Mouse (Mus musculus): ENCODE data around the gene Nosip. TPM values are rescaled to one million over a fixed set of nuclear protein-coding genes. Genes with fewer than 3 reads are reported as not detected.

The Nosip gene
- polyA plus RNA-seq, 1 experiment from 2014 or later: 60.9 TPM

GRCm38 (mm10) chr7:45075405-45075804 is 13.2 kb downstream of the Nosip start:
- no peak for ATAC-seq (replicated peaks; ENCODE audit: low FRiP score)
- H3K4me2 ChIP-seq: no peak overlapping the region
- H3K27me3 ChIP-seq (replicated peaks; ENCODE audit: control insufficient read depth, insufficient read depth, low read length): no peaks in the 10 kb centered on the region
- WGBS: 70% methylated on average over 4 of the region's 4 CpGs
- H3K36me3 ChIP-seq (ENCODE audit: control insufficient read depth, insufficient read depth, low read length): peaks cover 25% of the 10 kb centered on the region
- no peak overlapping the region for H3K4me3 ChIP-seq (ENCODE audit: low read depth, low read length)
- H3K9ac ChIP-seq (ENCODE audit: low read depth, low read length): no peak overlapping the region
- peaks cover 12% of the 10 kb centered on the region; the same call in 1 of the 2 replicates for H3K4me1 ChIP-seq (replicated peaks; ENCODE audit: control insufficient read depth, insufficient read depth, low read length)
- no peaks in the 10 kb centered on the region for H3K9me3 ChIP-seq (ENCODE audit: control insufficient read depth, low read length)
- H3K27ac ChIP-seq (ENCODE audit: low read depth, low read length): no peak overlapping the region
- no peak for DNase-seq (ENCODE audit: low spot score)

DNA sequence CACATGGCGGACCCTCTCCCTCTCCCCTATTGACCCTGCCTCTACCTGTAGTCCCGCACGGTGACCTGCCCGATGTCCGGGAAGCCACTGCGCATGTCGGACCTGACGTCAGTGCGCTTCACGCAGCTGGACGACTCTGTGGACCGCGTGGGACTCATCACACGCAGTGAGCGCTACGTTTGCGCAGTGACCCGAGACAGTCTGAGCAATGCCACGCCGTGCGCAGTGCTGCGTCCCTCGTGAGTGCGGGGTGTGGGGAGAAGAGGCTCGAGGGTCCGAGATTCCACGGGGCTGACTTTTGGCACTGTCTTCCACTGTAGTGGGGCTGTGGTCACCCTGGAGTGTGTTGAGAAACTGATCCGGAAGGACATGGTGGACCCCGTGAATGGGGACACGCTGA is 14.3 kb downstream of the Nosip start:
- no peak for ATAC-seq (replicated peaks; ENCODE audit: low FRiP score)

DNA sequence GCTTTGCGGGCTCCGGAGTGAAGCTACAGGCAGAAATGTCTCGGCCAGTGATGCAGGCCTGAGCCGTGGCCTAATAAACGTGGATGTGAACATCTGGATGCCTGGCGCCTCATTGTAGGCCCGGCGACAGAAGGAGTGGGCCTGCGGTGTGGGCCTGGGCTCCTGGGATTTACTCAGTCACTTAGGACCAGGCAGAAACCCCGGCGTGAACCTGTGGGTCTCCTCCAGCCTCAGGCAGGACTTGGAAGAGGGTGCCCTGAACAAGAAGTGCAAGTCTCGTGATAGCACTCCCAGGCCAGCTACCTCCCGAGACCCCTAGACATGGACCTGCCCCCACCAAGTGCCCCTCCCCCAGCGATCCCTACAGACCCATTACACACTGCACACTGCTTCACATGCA is 15.1 kb downstream of the Nosip start:
- Histone ChIP-seq H3K4me1 (replicated peaks; ENCODE audit: control insufficient read depth, insufficient read depth, low read length) (peaks cover 12% of the 10 kb centered on the region; the same call in 1 of the 2 replicates), H3K27ac (ENCODE audit: low read depth, low read length) (no peak overlapping the region), H3K4me3 (ENCODE audit: low read depth, low read length) (no peak overlapping the region), H3K9me3 (ENCODE audit: control insufficient read depth, low read length) (no peaks in the 10 kb centered on the region), H3K27me3 (replicated peaks; ENCODE audit: control insufficient read depth, insufficient read depth, low read length) (no peaks in the 10 kb centered on the region), H3K36me3 (ENCODE audit: control insufficient read depth, insufficient read depth, low read length) (peaks cover 25% of the 10 kb centered on the region), H3K9ac (ENCODE audit: low read depth, low read length) (no peak overlapping the region), H3K4me2 (no peak overlapping the region)
- ATAC-seq (replicated peaks; ENCODE audit: low FRiP score) (no peak), DNase-seq (ENCODE audit: low spot score) (no peak)
- 88% methylated on average over 14 of the region's 14 CpGs for WGBS

More for the DNA sequence above, 14.3 kb downstream of the Nosip start:
- no peaks in the 10 kb centered on the region for H3K27me3 ChIP-seq (replicated peaks; ENCODE audit: control insufficient read depth, insufficient read depth, low read length)
- no peaks in the 10 kb centered on the region for H3K9me3 ChIP-seq (ENCODE audit: control insufficient read depth, low read length)
- 89% methylated on average over 30 of the region's 30 CpGs for WGBS
- DNase-seq (ENCODE audit: low spot score): no peak
- H3K4me3 ChIP-seq (ENCODE audit: low read depth, low read length): no peak overlapping the region
- H3K9ac ChIP-seq (ENCODE audit: low read depth, low read length): no peak overlapping the region
- H3K27ac ChIP-seq (ENCODE audit: low read depth, low read length): no peak overlapping the region
- no peak overlapping the region for H3K4me2 ChIP-seq
- H3K36me3 ChIP-seq (ENCODE audit: control insufficient read depth, insufficient read depth, low read length): peaks cover 25% of the 10 kb centered on the region
- peaks cover 12% of the 10 kb centered on the region; the same call in 1 of the 2 replicates for H3K4me1 ChIP-seq (replicated peaks; ENCODE audit: control insufficient read depth, insufficient read depth, low read length)

GRCm38 (mm10) chr7:45077829-45078228 is 15.6 kb downstream of the Nosip start:
- no peak overlapping the region for H3K27ac ChIP-seq (ENCODE audit: low read depth, low read length)
- no peaks in the 10 kb centered on the region for H3K9me3 ChIP-seq (ENCODE audit: control insufficient read depth, low read length)
- no peaks in the 10 kb centered on the region for H3K27me3 ChIP-seq (replicated peaks; ENCODE audit: control insufficient read depth, insufficient read depth, low read length)
- WGBS: 88% methylated on average over 2 of the region's 2 CpGs
- no peak overlapping the region for H3K4me3 ChIP-seq (ENCODE audit: low read depth, low read length)
- DNase-seq (ENCODE audit: low spot score) (no peak), ATAC-seq (replicated peaks; ENCODE audit: low FRiP score) (no peak)
- H3K4me1 ChIP-seq (replicated peaks; ENCODE audit: control insufficient read depth, insufficient read depth, low read length): peaks cover 15% of the 10 kb centered on the region
- no peak overlapping the region for H3K9ac ChIP-seq (ENCODE audit: low read depth, low read length)
- H3K36me3 ChIP-seq (ENCODE audit: control insufficient read depth, insufficient read depth, low read length): peaks cover 25% of the 10 kb centered on the region
- no peak overlapping the region for H3K4me2 ChIP-seq

GRCm38 (mm10) chr7:45078513-45078912 is 16.3 kb downstream of the Nosip start:
- Histone ChIP-seq H3K36me3 (ENCODE audit: control insufficient read depth, insufficient read depth, low read length) (peaks cover 24% of the 10 kb centered on the region), H3K4me3 (ENCODE audit: low read depth, low read length) (no peak overlapping the region), H3K27me3 (replicated peaks; ENCODE audit: control insufficient read depth, insufficient read depth, low read length) (no peaks in the 10 kb centered on the region), H3K4me2 (no peak overlapping the region), H3K9ac (ENCODE audit: low read depth, low read length) (no peak overlapping the region), H3K4me1 (replicated peaks; ENCODE audit: control insufficient read depth, insufficient read depth, low read length) (peaks cover 18% of the 10 kb centered on the region), H3K9me3 (ENCODE audit: control insufficient read depth, low read length) (no peaks in the 10 kb centered on the region), H3K27ac (ENCODE audit: low read depth, low read length) (no peak overlapping the region)
- DNase-seq (ENCODE audit: low spot score): peak; percentile 75
- 28% methylated on average over 9 of the region's 9 CpGs for WGBS
- ATAC-seq (replicated peaks; ENCODE audit: low FRiP score): 0 out of 2 replicates have a peak, but pooled peaks have one; percentile 24

- Histone ChIP-seq H3K4me1 (replicated peaks; ENCODE audit: control insufficient read depth, insufficient read depth, low read length) (peaks cover 15% of the 10 kb centered on the region), H3K36me3 (ENCODE audit: control insufficient read depth, insufficient read depth, low read length) (peaks cover 16% of the 10 kb centered on the region; the same call in 1 of the 2 replicates), H3K9ac (ENCODE audit: low read depth, low read length) (no peak overlapping the region), H3K4me3 (ENCODE audit: low read depth, low read length) (no peak overlapping the region), H3K4me2 (no peak overlapping the region), H3K27ac (ENCODE audit: low read depth, low read length) (no peak overlapping the region), H3K27me3 (replicated peaks; ENCODE audit: control insufficient read depth, insufficient read depth, low read length) (no peaks in the 10 kb centered on the region), H3K9me3 (ENCODE audit: control insufficient read depth, low read length) (no peaks in the 10 kb centered on the region)
- ATAC-seq (replicated peaks; ENCODE audit: low FRiP score): no peak
- peak; percentile 89 for DNase-seq (ENCODE audit: low spot score)
- WGBS: under 1% methylated on average over 10 of the region's 10 CpGs
These were observed 17.6 kb downstream of the Nosip start for GRCm38 (mm10) chr7:45079856-45080255.

GRCm38 (mm10) chr7:45081016-45081415 is 18.8 kb downstream of the Nosip start:
- Histone ChIP-seq H3K4me1 (replicated peaks; ENCODE audit: control insufficient read depth, insufficient read depth, low read length) (peaks cover 10% of the 10 kb centered on the region), H3K4me3 (ENCODE audit: low read depth, low read length) (no peak overlapping the region), H3K9ac (ENCODE audit: low read depth, low read length) (no peak overlapping the region), H3K36me3 (ENCODE audit: control insufficient read depth, insufficient read depth, low read length) (peaks cover 15% of the 10 kb centered on the region), H3K9me3 (ENCODE audit: control insufficient read depth, low read length) (no peaks in the 10 kb centered on the region), H3K27me3 (replicated peaks; ENCODE audit: control insufficient read depth, insufficient read depth, low read length) (no peaks in the 10 kb centered on the region), H3K4me2 (no peak overlapping the region), H3K27ac (ENCODE audit: low read depth, low read length) (peak overlapping the region; percentile 10; the same call in 1 of the 2 replicates)
- ATAC-seq (replicated peaks; ENCODE audit: low FRiP score) (no peak), DNase-seq (ENCODE audit: low spot score) (no peak)
- WGBS: 62% methylated on average over 5 of the region's 5 CpGs

DNA sequence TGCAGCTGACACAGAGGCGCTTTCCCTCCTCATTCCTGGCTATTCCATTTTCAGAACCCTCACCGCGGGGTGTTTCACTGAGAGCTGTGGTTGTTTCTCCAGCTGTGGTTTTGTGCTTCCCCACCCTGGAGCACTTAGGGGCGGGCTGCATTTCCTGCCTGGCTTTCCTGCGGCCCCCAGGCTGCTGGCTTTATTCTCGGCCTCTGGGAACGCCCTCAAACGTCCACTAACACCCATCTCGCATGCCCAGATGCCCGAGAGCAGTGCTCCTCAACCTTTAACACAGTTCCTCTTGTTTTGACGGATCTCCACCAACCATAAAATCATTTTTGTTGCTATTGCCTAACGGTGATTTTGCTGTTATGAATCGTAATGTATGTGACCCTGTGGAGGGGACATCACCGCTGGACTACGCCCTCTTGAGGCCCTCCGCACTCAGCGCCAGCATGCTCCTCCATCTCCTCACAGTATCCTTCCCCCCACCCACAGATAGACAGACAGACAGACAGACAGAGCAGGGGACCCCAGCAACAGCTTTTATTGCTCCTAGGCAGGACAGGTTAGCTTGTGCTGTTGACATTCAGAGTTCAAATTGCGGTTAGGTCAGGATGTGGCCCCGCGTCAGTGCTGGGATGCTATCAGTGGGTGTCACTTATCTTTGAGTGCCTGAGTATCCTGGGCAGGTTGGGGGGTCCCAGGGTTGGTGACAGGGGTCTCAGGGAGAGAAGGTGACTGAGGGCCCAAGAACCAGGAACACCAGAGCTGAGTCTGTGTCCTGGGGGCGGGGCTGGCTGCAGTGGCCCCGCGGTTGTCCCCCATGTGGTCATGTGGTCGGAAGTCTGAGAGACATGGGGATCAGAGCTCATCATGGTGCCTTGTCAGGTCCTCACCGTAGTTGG is 20.4 kb downstream of the Nosip start:
- Histone ChIP-seq H3K4me1 (replicated peaks; ENCODE audit: control insufficient read depth, insufficient read depth, low read length) (peaks cover 10% of the 10 kb centered on the region), H3K27me3 (replicated peaks; ENCODE audit: control insufficient read depth, insufficient read depth, low read length) (no peaks in the 10 kb centered on the region), H3K9me3 (ENCODE audit: control insufficient read depth, low read length) (no peaks in the 10 kb centered on the region), H3K4me2 (peak overlapping the region; percentile 66), H3K27ac (ENCODE audit: low read depth, low read length) (peak overlapping the region; percentile 67), H3K36me3 (ENCODE audit: control insufficient read depth, insufficient read depth, low read length) (peaks cover 22% of the 10 kb centered on the region), H3K4me3 (ENCODE audit: low read depth, low read length) (peak overlapping the region; percentile 24), H3K9ac (ENCODE audit: low read depth, low read length) (peak overlapping the region; percentile 46)
- ATAC-seq (replicated peaks; ENCODE audit: low FRiP score) (peak; percentile 42), DNase-seq (ENCODE audit: low spot score) (peak; percentile 56)
- 40% methylated on average over 25 of the region's 25 CpGs for whole genome bisulfite sequencing

Data from liver, embryonic 11.5 days (tissue).